Mouse (Mus musculus) adrenal gland, adult 2 months (tissue): Measurements from ENCODE around the gene Poln. TPM values are rescaled to one million over a fixed set of nuclear protein-coding genes. Genes with fewer than 3 reads are reported as not detected.
A peak's percentile ranks its signal among the peaks of the same experiment; 100 is the strongest.

ENCODE experiments used
- DNase-seq: peaks from one replicate; pipeline ENCODE4 v3.0.0; 2021
- polyA plus RNA-seq: library from polyadenylated mRNA; depleted of rRNA; stranded (reverse); fragments of >200 nt; gene quantifications from 2 replicates; pipeline ENCODE4 v1.2.3, GENCODE M21; 2012
- total RNA-seq, 2 experiments: library from RNA; stranded (reverse); gene quantifications; 2 replicates each; pipeline ENCODE4 v1.2.3; 2021

Poln gene
- total and polyA plus RNA-seq, 3 experiments = 3.2 to 12.3 (median 7.0) TPM

- peak; percentile 85 for DNase-seq
Observed at GRCm38 (mm10) chr5:34186961-34187391, 17.7 kb upstream of the Poln start.

- peak; percentile 36 for DNase-seq
Observed at GRCm38 (mm10) chr5:34186391-34186790, 17.1 kb upstream of the Poln start.

GRCm38 (mm10) chr5:34185791-34186190, 16.5 kb upstream of the Poln start:
- peak; percentile 5 for DNase-seq

- DNase-seq = peak; percentile 2
Observed at GRCm38 (mm10) chr5:34185051-34185580, 15.9 kb upstream of the Poln start.

GRCm38 (mm10) chr5:34183976-34184375, 14.7 kb upstream of the Poln start:
- no peak for DNase-seq

- peak; percentile 65 for DNase-seq
Observed at GRCm38 (mm10) chr5:34183156-34183880, 14.1 kb upstream of the Poln start.

GRCm38 (mm10) chr5:34182486-34182885, 13.2 kb upstream of the Poln start:
- DNase-seq = no peak

- no peak for DNase-seq
Observed at GRCm38 (mm10) chr5:34177821-34178220, 8.6 kb upstream of the Poln start.

- peak; percentile 61 for DNase-seq
Observed at GRCm38 (mm10) chr5:34177091-34177490, 7.8 kb upstream of the Poln start.

GRCm38 (mm10) chr5:34176691-34177090, 7.4 kb upstream of the Poln start:
- no peak for DNase-seq

GRCm38 (mm10) chr5:34175403-34175694, 6.1 kb upstream of the Poln start:
- DNase-seq = no peak

- DNase-seq = no peak
Observed at GRCm38 (mm10) chr5:34174550-34175402, 5.5 kb upstream of the Poln start.

GRCm38 (mm10) chr5:34174021-34174420, 4.8 kb upstream of the Poln start:
- DNase-seq = no peak

GRCm38 (mm10) chr5:34170726-34171125, 1.5 kb upstream of the Poln start:
- no peak for DNase-seq

GRCm38 (mm10) chr5:34169954-34170353, 706 bp upstream of the Poln start:
- no peak for DNase-seq

GRCm38 (mm10) chr5:34167857-34168256, 1.4 kb downstream of the Poln start:
- DNase-seq = no peak

GRCm38 (mm10) chr5:34165793-34166192, 3.5 kb downstream of the Poln start:
- no peak for DNase-seq

GRCm38 (mm10) chr5:34148476-34148875, 20.8 kb downstream of the Poln start:
- no peak for DNase-seq

GRCm38 (mm10) chr5:34147554-34147953, 21.7 kb downstream of the Poln start:
- no peak for DNase-seq

GRCm38 (mm10) chr5:34139751-34140150, 29.5 kb downstream of the Poln start:
- peak; percentile 35 for DNase-seq

- DNase-seq = no peak
Observed at GRCm38 (mm10) chr5:34132731-34133130, 36.5 kb downstream of the Poln start.

- DNase-seq = no peak
Observed at GRCm38 (mm10) chr5:34124131-34124530, 45.1 kb downstream of the Poln start.
